Mouse (Mus musculus) left cerebral cortex, postnatal 25 days (tissue): ENCODE measurements around the gene Frmd4a. TPM values are rescaled to one million over a fixed set of nuclear protein-coding genes. Genes with fewer than 3 reads are reported as not detected.
"Not testable (repeated sequence)": the region's sequence is repeated elsewhere in the genome, so short reads cannot be mapped to it uniquely, and the experiment has no call there.

Experiments
- DNase-seq, 2 experiments: peaks; one replicate each; pipeline ENCODE4 v3.0.0; 2022; ENCODE audit warnings: low spot score in 2 of 2, mixed read lengths in 1 of 2
- intact Hi-C: fragments of 180-260 bp; cut with DNase I; formaldehyde crosslinking; loops from one replicate; pipeline ENCODE4 v1.15.1; 2025
- total RNA-seq, 2 experiments: library from RNA; stranded (reverse); gene quantifications; 2 replicates each; pipeline ENCODE4 v1.2.3; 2021

Frmd4a gene
- total RNA-seq, 2 experiments from 2014 or later = 59.3 to 71.4 TPM

DNA sequence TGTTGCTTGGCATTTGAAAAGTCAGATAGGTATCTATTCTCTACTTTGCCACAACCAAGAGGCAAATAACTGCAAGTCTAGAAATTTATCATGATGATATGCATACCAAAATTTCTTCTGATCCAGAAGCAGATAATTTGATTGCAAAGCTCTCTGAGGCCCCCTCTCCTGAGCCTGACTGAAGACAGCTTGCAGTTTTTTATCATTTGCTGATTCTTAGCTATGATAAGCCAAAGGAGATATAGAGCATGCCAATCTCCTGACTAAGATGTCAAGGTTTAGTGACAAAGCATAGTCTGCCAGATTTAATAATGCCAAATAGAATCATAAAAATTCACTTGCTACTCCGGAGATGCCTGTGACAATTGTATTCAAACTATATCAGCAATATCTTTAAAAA lies 240.1 kb downstream of the Frmd4a start:
- DNase-seq = no peak
- intact Hi-C loops = no loop called here

DNA sequence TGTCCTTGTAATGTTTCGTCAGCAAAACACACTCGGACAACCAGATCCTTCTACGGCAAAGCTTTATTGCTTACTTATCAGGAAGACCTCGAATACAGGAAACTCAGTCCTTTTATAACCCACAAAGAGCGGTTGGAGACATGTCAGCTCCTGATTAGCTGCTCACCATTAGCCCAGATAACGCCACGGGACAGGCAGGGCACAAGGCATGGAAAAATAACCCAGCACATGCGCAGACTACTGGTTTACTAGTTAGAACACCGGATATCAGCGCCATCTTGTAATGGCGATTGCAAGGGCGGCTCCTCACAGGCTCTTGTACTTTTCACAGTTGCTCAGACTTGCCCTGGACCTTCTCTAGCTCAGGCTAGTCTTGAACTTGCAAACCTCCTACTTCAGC lies 241.3 kb downstream of the Frmd4a start:
- intact Hi-C loops, DNase-seq: not testable (repeated sequence)

DNA sequence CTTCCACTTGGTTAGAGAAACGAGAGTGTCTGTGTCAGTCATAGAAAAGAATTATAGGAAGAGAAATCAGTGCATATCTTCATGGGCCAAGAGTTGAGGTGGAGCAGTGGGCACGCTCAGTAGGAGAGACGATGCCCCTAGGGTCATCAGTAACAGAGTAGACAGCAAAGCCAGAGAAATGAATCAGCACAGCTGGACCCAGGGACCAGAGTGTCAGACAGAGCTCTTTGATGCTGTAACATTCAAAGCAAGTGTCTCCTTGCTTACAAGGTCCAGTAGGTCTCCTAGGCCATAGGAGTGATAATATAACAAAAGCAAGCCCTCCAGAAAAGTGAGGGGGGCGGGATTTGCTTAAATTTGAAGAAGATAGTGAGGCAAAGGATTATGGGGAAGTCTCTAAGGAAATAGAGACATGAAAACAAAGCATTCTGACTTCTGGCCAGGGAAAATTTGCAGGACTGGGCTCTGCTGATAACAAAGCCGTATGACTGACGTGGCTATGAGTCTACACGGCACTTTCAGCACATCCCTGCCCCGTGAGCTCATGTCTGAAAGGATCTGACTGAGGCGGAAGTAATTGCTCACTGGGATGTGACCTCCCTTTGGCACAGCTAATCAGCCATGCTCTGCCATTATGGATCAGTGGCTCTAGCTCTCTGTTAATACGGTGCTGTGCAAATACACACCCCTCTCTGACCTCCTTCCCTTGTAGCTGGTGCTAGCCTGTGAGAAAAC lies 243.0 kb downstream of the Frmd4a start:
- intact Hi-C loops = no loop called here
- DNase-seq = no peak

DNA sequence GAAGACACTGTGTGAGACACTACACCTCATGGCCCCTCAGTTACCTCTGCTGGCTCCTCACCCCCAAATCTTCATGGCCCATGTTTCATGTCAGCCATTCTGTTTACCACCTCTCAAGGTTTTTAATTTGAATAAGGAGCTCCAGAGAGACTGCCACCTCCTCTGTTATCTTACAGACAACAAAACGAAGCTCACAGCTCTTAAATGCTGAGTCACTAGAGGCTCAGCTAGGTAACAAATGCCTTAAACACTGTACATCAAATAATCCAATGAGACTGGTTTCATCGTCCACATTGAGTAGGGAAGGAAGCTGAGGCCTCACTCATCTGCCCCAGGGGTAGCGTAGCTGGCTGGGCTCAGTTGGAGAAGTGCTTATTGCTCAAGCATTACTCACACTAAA lies 245.2 kb downstream of the Frmd4a start:
- no peak for DNase-seq
- intact Hi-C loops = no loop called here

DNA sequence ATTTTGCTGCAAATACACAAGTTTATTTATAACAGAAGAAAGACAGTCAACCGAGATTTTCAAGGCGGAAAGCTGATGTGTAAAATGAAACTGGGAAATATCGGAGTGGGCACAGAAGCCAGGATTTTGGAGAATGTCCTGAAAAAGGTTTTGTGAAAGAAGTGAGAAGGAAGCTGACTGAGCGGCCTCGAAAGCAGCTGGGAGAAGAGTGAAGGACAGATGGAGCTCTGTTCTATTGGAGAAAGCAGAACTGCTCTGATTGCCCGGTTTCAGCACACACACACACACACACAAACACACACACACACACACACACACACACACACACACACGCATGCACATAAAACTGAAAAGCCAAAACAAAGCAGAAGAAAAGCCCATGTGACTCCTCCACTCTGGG lies 249.9 kb downstream of the Frmd4a start:
- intact Hi-C loops = no loop called here
- DNase-seq = peak; percentile 16 to 40

DNA sequence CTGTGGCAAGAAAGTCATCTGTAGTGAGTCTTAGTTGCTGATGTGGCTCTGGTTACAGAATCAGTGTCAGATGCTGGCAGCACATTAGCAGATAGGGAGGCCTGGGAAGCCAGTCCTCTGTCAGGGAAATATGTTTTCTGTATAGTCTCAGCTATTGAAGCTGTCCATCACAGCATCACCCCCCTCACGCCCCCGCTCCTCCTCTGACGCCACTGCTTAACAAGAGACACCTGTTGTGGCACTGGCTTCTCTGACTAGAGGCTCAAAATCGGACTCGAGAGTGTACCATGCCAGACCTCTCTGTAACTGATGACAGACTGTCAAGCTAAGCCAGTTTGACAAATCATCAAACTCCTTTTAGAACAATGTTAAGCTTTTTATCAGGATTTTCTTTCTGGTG lies 265.3 kb downstream of the Frmd4a start:
- no peak for DNase-seq
- intact Hi-C loops = no loop called here

DNA sequence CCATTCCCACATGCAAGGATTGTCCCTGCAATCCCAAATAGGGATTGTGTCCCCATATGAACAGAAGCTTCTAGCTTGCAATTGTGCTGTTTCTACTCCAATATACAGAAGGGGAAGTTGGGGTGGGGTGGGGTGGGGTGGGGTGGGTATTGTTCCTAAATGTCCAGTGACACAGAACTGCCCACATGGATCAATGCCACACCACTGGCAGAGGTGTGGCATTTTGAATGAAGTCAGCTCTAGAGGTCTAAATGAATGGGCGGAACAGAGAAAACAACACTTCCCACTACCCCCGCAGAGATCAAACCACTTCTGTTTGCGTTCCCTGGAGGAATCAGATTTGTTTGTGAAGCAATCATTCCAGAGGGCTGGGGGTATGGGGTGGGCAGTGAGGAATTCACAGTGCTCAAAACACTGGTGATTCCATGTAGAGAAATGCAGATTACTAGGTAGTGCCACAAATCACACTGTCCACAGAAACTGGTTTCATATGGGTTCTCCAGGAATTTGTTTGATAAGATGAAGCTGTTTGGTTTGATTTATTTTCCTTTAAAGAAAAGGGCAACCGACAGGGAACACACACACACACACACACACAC lies 268.3 kb downstream of the Frmd4a start:
- intact Hi-C loops = no loop called here
- DNase-seq = no peak

DNA sequence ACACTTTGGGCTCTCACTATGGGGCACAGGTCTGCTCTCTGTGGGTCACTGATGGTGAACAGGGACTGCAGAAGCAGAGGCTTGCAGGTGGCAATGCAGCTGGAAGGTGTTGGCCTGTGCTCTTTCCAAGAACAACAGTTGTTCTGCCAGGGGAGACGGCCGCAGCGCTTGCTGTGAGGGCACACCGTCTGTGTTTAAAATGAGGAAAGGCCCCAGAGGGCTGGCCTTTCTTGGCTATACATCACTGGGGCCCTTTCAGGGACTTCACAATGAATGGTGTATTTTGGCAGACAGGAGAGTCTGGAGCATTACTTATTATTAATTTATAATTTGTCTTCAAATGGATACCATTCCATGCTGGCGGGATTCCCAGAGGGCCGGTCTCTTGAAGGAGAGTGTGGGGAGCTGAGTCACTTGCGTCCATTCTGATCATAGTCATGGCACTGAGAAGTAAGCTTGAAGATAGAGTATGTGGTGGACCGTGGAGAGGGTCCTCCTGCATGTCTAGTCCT lies 268.9 kb downstream of the Frmd4a start:
- no peak for DNase-seq
- intact Hi-C loops = no loop called here

DNA sequence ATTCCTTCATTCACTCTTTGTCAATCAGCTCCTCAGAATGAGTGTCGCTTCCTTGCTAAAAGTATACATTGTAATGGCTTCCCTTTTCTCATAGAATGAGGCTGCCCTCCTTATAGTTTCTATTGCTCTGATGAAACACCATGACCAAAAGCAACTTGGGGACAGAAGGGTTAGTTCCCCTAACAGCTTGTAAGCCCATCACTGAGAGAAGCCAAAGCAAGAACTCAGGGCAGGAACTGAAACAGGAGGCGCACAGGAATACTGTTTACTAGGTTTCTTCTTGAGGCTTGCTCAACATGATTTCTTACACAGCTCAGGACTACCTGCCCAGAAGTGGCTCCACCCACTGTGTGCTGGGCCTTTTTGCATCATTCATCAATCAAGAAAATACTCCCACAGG lies 273.0 kb downstream of the Frmd4a start:
- DNase-seq = no peak
- intact Hi-C loops = no loop called here

DNA sequence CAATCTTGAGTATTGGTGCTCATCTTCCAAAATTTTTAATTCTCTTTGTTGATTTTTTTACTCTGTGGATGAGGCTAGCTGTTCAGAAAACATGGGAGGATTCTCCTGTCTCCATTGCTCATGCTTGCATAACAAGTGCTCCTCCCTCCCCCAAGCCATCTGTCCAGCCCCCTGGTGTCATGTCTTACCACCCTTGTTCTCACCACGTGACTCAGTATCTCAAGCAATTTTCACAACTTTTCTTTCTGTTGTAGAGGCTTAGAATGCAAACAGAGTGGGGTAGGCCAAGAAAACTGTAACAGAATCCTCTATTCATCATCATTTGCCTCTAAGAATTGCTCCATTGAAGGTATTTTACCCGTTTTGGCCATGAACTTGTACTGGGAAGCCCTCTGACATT lies 273.6 kb downstream of the Frmd4a start:
- intact Hi-C loops = no loop called here
- peak; percentile 47 to 95 for DNase-seq

DNA sequence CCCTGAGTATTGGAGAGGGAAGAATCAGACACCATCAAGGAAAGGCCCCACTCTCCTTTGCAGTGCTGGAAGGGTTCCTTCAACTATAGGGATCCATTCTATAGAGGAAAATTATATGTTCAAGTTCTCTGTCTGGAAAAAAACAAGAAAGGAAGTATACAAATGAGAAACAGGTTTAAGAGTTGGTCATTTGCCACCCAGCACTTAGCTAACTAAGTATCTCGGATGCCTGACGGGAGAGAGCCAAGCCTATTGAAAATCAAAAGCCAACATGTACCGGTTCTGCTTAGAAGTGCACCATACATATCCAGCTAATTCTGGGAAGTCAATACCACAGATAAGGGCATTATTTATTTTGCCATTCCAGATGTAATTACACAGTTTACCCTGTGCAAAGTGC lies 274.2 kb downstream of the Frmd4a start:
- intact Hi-C loops = no loop called here
- no peak for DNase-seq

DNA sequence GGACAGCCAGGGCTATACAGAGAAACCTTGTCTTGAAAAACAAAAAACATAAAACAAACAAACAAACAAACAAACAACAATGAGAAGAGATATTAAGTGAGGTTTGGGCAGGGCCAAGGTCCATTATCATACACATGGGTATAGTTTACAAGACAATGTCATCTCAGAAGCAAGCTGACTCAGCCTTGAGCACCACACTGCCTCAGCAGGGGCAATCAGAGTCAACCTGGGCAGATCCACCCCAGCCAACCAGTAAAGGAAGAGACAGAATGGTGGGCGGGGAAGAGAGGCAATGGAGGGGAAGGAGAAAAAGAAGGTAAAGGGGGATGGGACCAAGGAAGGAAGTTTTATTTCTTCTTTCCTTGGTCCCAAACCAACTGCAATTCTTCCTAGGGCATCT lies 276.2 kb downstream of the Frmd4a start:
- intact Hi-C loops = no loop called here
- DNase-seq = no peak

DNA sequence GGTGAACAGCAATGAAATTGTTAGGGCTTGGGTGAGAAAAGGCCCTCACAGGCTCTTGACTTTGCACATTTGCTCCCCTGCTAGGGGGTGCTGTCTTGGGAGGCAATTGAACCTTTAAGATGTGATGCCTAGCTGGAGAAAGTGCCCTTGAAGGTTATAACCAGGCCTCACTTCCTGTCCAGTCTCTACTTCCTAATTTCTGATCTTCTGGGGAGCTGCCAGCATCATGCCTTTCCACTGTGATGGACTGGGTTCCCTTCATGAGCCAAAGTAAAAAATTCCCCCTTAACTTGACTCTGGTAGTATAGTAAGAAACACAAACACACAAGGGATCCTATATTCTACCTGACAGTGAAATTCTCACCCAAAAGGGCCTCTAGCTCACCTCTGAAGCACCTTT lies 278.1 kb downstream of the Frmd4a start:
- no peak for DNase-seq
- intact Hi-C loops = no loop called here

DNA sequence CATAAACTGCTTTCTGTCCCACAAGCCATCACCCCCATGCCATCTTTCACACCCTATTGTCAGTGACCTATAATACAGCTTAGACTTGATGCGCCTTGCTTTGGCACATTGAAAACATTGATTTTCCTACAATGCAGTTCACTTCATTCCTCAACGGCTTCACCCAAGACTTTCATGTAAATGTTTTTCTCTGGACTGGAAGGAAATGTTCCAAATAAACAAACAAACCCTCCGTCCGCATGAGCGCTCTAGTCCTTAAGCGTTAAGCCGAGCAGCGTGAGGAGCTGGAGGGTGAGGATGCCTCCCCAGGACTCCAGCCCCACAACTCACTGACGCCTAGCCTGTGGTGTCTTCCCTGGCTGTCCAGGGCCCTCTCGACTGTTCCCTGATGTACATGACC lies 279.4 kb downstream of the Frmd4a start:
- DNase-seq = no peak
- intact Hi-C loops = no loop called here

DNA sequence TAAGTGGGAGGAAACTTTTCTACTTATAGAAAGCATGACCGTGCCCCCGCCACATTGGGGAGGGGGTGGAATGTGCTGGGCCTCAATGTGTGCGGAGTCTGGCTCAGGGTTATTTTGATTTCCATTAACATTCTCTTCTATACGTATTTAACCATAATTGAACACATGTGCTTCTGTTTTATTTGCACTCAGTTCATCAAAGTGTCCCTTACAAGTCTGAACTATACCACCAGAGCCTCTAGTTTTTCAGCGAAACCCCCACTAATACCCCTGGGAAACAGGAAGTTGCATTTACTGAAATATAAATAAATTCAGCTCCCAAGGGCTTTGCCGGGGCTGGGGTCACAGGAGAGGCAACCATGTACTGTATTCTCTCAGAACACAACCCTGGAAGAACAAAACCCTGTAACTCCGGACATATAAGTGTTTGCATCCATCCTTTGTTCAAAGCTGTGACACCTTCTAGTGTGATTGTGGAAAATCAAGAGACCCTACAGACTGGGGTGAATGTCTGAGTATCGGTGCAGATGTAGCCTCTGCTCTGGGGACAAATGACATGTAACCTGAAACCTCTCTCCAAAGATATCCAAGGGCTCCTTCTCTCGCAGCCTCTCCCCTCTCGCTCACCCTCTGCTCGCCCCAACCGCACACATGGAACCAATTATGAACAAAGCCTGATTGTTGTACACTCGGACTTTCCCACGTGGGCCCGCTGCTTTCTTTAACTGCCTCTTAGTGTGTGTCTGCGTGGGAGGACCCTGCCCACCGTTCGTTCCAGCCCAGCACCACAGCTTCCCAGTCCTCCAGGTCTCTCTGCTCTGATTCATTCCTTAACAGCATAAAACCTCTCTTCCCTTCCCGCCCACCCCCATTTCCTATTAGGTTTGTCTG lies 281.1 kb downstream of the Frmd4a start:
- DNase-seq = peak in 1 of 2 experiments; percentile 47
- intact Hi-C loops = no loop called here

DNA sequence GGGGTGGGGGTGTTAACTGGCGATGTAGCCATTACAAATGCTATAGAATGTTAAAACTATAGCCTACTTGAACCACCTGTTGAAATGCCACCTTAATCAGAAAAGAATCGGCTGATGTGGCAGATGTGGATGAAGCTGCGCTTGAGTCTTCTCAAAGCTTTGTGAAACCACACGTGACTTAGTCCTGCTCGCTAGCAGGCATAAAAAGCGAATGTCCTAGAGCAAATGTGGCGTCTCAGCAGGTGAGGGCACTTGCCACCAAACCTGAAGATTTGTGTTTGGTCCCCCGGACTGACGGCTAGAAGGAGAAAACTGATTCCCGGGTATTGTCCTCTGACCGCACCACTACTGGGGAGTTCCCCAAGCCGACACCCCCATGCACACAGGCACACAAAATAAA lies 282.1 kb downstream of the Frmd4a start:
- DNase-seq = no peak
- intact Hi-C loops = no loop called here

DNA sequence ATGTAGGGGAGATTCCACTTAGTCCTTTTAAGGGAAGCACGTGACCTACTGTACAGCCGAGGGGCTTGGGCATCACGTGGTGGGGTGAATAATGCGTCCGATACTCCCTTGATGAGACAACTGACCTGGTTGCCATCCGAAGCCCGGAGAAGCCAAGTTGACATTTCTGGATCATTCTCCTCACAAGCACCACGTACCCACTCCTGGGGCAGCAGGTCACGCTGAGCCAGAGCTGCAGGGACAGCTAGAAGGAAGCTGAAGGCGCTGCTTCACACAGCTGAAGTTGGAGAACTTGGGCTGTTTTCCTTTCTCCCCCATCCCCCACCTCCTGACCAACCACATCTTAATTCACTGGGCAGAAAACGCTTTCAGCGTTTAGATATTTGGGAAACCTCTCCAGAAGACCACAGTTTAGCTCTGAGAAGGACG lies 282.9 kb downstream of the Frmd4a start:
- no peak for DNase-seq
- intact Hi-C loops = no loop called here

DNA sequence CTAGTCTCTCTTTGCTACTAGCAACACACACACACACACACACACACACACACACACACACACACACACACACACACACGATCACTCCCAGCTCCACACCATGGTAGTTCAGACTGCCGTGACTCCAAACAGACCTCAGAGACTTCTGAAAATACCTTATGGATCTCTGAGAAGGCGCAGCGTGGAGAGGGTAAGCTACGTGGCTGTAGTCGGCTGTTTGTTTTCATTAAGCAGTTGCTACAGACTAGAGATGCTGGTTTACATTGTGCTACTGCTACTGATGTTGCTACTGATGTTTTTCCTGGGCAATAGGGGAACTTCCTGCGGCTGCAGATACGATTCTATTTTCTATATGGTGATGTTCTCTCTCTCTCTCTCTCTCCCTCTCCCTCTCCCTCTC lies 283.3 kb downstream of the Frmd4a start:
- DNase-seq = no peak
- intact Hi-C loops = no loop called here

DNA sequence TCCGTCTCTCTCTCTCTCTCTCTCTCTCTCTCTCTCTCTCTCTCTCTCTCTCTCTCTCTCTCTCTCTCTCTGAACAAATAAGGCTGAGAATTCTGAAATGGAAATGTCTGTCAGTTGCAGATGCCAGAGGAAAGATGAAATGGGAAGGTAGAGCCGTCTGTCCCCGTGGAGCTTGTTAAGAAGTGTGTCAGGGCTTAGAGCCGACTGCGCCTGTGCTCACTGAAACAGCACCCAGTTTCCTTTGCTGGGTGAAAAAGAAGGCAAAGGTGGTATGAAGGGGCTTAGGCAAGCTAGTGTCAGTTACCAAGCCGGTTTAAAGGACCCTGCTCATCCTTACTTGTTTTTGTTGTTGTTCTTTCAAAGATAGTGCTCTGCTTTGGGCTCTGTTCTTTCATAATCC lies 283.7 kb downstream of the Frmd4a start:
- no peak for DNase-seq
- intact Hi-C loops = no loop called here

DNA sequence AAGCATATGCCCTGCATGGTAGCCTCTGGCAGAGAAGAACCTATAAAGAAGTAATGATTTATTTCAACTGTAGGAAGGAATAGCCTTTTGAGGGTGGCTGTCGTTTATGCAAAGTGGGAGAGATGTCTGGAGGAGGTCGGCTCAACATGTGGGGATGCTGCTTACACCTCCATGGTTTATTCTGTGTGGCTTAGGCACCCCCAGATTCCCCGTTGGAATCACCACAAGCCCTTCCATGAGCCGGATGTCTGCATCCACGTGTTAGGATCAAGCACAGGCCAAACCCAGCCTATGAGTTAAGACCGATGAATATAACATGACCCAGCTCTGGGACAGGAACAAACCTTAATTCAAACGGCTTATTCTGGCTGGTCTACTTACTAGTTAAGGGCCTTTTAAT lies 284.2 kb downstream of the Frmd4a start:
- no peak for DNase-seq
- intact Hi-C loops = no loop called here

DNA sequence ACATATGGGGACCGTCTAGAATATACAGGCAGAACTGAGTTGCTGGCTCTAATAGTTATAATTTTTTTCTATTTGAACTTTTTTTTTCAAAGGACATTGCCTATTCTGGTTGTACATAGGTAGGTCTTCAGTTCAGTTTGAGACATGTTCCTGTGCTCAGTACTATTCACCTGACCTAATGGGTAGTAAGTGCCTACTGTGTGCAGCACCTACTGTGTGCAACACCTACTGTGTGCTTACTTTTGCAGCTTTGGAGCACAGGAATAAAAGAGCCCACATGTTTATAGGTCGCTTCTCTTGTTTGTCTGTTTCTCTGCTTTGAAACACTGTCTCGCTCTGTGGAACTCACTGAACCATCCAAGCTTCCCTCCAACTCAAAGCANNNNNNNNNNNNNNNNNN lies 284.6 kb downstream of the Frmd4a start:
- no peak for DNase-seq
- intact Hi-C loops = no loop called here
